Mouse (Mus musculus) urinary bladder, adult 18-20 months (tissue): Measurements from ENCODE around the gene Arhgef3.

Source experiments
- DNase-seq, 2 experiments: peaks; one replicate each; pipeline ENCODE4 v3.0.0; 2022; ENCODE audit warnings: low spot score in 2 of 2, mixed read lengths in 2 of 2

The Arhgef3 gene

DNA sequence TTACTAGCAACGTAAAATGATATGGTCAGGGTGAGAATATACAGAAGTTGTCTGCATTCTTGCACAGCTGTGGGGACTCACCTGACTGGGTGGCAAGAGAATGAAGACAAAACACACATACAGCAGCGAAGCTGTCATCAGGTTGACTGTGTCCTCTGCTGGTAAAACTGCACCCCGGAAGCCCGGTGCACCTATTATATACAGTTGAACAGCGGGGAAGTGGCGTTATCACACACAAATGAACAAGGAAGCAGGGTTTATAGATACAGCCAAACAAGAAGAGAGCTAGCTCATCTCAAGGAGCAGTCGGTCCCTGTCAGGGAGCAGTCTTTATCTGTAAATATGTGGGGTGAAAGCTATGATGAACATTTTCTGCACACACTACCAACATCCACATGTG, 296.8 kb downstream of the Arhgef3 start:
- DNase-seq: no peak

- DNase-seq: no peak
Measured at GRCm38 (mm10) chr14:27412699-27413098, 298.0 kb downstream of the Arhgef3 start.

- DNase-seq: no peak
Measured at GRCm38 (mm10) chr14:27413961-27414360, 299.3 kb downstream of the Arhgef3 start.

DNA sequence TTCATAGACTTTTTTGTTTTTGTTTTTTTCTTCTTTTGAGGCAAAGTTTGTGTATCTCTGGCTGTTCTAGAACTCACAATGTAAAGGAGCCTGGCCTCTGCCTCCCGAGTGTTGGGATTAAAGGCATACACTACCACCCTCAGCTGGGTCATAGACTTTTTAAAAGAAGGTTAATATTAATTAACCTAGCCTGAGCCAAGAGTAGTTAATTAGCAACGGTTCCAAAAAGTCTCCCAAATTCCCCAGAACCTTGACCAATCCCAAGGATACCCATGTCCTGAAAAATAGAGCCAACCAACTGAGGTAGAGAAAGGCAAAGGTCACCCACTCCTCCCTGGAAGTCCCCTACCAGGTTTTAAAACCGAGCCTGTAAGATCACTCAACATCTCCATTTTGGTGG, 306.1 kb downstream of the Arhgef3 start:
- DNase-seq: no peak

DNA sequence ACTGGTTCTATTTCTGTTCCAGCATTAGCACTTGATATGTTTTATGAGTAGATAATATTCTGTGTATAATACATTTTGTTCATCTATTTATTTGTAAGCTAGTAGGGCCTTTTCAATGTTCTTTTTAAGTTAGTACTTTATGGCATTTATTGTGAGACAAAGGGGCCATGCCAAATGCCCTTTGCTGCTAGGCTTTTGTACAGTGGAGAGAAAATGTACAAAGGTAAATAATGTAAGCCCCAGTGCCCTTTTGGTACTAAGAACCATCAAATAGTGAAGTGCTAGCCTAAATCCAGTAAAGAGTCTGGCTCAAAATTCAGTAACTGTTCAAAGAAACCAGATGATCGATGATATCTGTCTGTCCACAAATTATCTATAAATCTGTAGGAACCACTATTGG, 307.6 kb downstream of the Arhgef3 start:
- DNase-seq: no peak

- peak; percentile 89 to 90 for DNase-seq
Measured at GRCm38 (mm10) chr14:27428573-27428972, 313.9 kb downstream of the Arhgef3 start, which contains the start of gene Fam208a. TSS of gene Fam208a (plus strand) at chr14:27428834.

DNA sequence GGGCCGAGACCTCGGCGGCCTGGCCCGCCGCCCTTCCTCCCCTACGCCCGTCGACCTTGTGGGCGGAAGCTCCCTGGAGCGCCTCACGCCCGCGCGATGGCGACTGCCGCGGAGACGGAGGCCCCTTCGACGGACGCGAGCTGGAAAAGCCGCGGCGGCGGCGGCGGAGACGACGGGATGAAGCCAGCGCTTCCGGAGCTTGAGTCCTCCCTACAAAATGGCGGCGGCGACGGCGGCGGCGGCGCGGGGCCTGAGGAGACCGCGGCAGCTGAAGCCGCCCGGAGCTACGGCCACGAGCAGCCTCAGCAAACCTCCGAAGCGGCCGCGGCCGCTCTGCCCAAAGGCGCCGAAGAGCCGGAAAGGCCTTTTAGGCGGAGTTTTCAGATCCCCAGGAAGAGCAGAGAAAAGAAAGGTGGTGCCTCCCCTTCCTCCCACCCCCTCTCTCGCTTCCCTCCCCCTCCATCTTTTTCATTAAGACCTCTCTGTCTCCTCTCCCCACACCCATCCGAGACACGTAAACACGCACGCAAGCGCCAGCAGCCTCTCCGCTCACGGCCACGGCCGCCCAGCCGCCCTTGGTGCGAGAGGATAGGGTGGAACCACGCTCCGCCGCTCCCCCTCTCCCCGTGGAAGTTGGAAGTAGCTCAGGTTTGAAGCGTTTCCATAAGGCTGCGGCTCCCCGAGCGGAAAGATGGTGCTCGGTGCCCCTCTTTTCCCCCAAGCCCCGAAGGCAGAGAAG, 314.4 kb downstream of the Arhgef3 start:
- DNase-seq: peak; percentile 74 to 84

GRCm38 (mm10) chr14:27430280-27430679, 315.6 kb downstream of the Arhgef3 start:
- no peak for DNase-seq

DNA sequence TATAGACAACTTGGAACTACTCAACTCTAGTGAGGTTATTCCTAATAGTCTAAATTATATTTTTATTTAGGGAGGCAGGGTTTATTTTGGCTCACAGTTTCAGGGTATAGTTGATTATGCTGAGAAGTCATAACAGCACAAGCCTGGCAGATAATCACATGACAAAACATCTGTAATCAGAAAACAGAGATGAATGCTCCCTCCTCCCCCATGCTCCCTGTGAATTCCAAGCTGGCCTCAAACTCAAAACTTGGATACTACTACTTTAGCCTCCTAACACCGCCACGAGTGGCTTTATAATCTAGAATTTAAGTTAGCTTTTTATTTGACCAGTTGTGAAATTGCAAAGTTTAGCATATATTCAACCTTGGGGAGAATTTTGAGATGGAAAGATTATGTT, 317.4 kb downstream of the Arhgef3 start:
- DNase-seq: no peak

GRCm38 (mm10) chr14:27436116-27436515, 321.4 kb downstream of the Arhgef3 start:
- DNase-seq: no peak

DNA sequence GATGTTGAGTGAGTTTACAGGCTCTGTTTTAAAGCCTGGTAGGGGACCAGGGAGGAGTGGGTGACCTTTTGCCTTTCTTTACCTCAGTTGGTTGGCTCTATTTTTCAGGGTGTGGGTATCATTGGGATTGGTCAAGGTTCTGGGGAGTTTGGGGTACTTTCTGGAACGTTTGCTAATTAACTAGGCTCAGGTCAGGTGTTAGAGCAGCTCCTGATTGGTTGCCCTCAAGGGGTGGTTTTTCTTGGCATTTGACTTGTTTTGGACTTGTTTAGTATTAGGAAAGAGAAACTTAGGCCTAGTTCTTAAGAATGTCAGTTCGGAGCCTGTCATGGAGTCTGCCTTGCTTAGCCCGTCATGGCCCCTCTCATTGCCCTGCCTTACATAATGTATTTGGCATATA, 322.1 kb downstream of the Arhgef3 start:
- no peak for DNase-seq

DNA sequence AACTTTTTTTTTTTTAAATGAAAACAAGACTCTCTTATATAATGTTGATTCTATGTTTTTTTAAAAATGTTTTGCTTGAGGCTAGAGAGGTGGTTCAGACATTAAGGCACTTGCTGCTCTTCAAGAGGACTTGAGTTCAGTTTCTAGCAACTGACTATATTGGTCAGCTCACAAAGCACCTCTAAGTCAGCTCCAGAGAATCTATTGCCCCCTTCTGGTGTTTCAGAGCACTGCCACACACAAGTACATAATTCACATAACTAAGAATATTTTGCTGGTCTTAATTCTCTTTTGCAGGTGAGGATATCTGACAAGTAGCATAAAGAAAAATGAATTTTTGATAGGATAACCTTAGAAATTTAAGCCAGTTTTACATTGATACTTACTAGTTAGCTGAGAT, 326.2 kb downstream of the Arhgef3 start:
- DNase-seq: no peak

DNA sequence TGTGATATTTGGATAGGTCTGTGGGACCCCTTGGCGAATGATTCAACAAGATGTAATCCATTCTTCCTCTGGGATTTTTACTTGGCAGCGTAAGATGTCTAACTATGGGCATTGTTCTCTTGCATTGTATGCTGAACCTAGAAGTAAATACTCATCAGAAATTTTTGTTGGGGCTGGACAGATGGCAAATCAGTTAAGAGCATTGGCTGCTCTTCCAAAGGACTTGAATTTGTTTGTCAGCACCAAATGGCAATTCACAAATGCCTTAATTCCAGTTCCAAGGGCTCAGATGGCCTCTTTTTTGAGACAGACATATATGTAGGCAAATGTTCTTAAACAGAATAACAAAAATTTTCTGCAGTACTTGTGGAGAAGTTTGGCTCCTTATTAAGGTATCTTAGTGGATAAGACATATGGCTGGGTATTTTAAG, 330.2 kb downstream of the Arhgef3 start:
- no peak for DNase-seq

GRCm38 (mm10) chr14:27446963-27447362, 332.3 kb downstream of the Arhgef3 start:
- no peak for DNase-seq
